Mouse (Mus musculus): Measurements from ENCODE around the gene Sacm1l.

Gene Sacm1l

GRCm38 (mm10) chr9:123509638-123510604 is 19.6 kb upstream of the Sacm1l start:
- DNase-seq (ENCODE audit: low spot score in 2 of 2): peak; percentile 67 to 74

GRCm38 (mm10) chr9:123510926-123511325 is 18.6 kb upstream of the Sacm1l start:
- DNase-seq (ENCODE audit: low spot score in 2 of 2): peak; percentile 17 to 44

GRCm38 (mm10) chr9:123512482-123512881 is 17.1 kb upstream of the Sacm1l start:
- DNase-seq (ENCODE audit: low spot score in 2 of 2): no peak

- DNase-seq (ENCODE audit: low spot score in 2 of 2): no peak
Observed at GRCm38 (mm10) chr9:123515087-123515486, 14.5 kb upstream of the Sacm1l start.

GRCm38 (mm10) chr9:123516641-123517385 is 12.7 kb upstream of the Sacm1l start:
- no peak for DNase-seq (ENCODE audit: low spot score in 2 of 2)

GRCm38 (mm10) chr9:123518969-123519894 is 10.3 kb upstream of the Sacm1l start:
- peak; percentile 79 to 83 for DNase-seq (ENCODE audit: low spot score in 2 of 2)

GRCm38 (mm10) chr9:123520735-123521134 is 8.8 kb upstream of the Sacm1l start:
- no peak for DNase-seq (ENCODE audit: low spot score in 2 of 2)

- peak; percentile 52 to 66 for DNase-seq (ENCODE audit: low spot score in 2 of 2)
Observed at GRCm38 (mm10) chr9:123523676-123524075, 5.9 kb upstream of the Sacm1l start.

GRCm38 (mm10) chr9:123525095-123525494 is 4.5 kb upstream of the Sacm1l start:
- peak; percentile 68 to 78 for DNase-seq (ENCODE audit: low spot score in 2 of 2)

- DNase-seq (ENCODE audit: low spot score in 2 of 2): no peak
Observed at GRCm38 (mm10) chr9:123526502-123526901, 3.1 kb upstream of the Sacm1l start.

- DNase-seq (ENCODE audit: low spot score in 2 of 2): no peak
Observed at GRCm38 (mm10) chr9:123528087-123528925, 1.3 kb upstream of the Sacm1l start.

GRCm38 (mm10) chr9:123528926-123529295 is 648 bp upstream of the Sacm1l start:
- peak; percentile 42 to 49 for DNase-seq (ENCODE audit: low spot score in 2 of 2)

GRCm38 (mm10) chr9:123530158-123530475 is 558 bp downstream of the Sacm1l start:
- no peak for DNase-seq (ENCODE audit: low spot score in 2 of 2)

- DNase-seq (ENCODE audit: low spot score in 2 of 2): no peak
Observed at GRCm38 (mm10) chr9:123530566-123531130, 1.1 kb downstream of the Sacm1l start.

GRCm38 (mm10) chr9:123531234-123531633 is 1.7 kb downstream of the Sacm1l start:
- DNase-seq (ENCODE audit: low spot score in 2 of 2): no peak

- no peak for DNase-seq (ENCODE audit: low spot score in 2 of 2)
Observed at GRCm38 (mm10) chr9:123536613-123537012, 7.1 kb downstream of the Sacm1l start.

- no peak for DNase-seq (ENCODE audit: low spot score in 2 of 2)
Observed at GRCm38 (mm10) chr9:123538189-123538588, 8.6 kb downstream of the Sacm1l start.

- DNase-seq (ENCODE audit: low spot score in 2 of 2): no peak
Observed at GRCm38 (mm10) chr9:123539093-123539492, 9.5 kb downstream of the Sacm1l start.

- no peak for DNase-seq (ENCODE audit: low spot score in 2 of 2)
Observed at GRCm38 (mm10) chr9:123539823-123540222, 10.3 kb downstream of the Sacm1l start.

GRCm38 (mm10) chr9:123554599-123554998 is 25.0 kb downstream of the Sacm1l start:
- no peak for DNase-seq (ENCODE audit: low spot score in 2 of 2)

Data from natural killer cell, adult 2 months (primary cell).